Mouse (Mus musculus): ENCODE data around the gene Tmem262.

Gene Tmem262

GRCm38 (mm10) chr19:6061021-6061533, 18.8 kb upstream of the Tmem262 start, which contains the start of gene Znhit2:
Znhit2 (plus strand) TSS chr19:6061192.
- peak; percentile 79 for ATAC-seq (ENCODE audit: low TSS enrichment)

GRCm38 (mm10) chr19:6061641-6062302, 18.1 kb upstream of the Tmem262 start:
- ATAC-seq (ENCODE audit: low TSS enrichment): no peak

GRCm38 (mm10) chr19:6062418-6062817, 17.4 kb upstream of the Tmem262 start:
- no peak for ATAC-seq (ENCODE audit: low TSS enrichment)

- no peak for ATAC-seq (ENCODE audit: low TSS enrichment)
These were observed 16.8 kb upstream of the Tmem262 start for GRCm38 (mm10) chr19:6063081-6063480.

- ATAC-seq (ENCODE audit: low TSS enrichment): no peak
These were observed 13.3 kb upstream of the Tmem262 start for GRCm38 (mm10) chr19:6066571-6066970.

GRCm38 (mm10) chr19:6067011-6067723, 12.7 kb upstream of the Tmem262 start:
- peak; percentile 71 for ATAC-seq (ENCODE audit: low TSS enrichment)

- peak; percentile 86 for ATAC-seq (ENCODE audit: low TSS enrichment)
These were observed 12.0 kb upstream of the Tmem262 start, which contains the start of gene Tm7sf2 for GRCm38 (mm10) chr19:6067724-6068415. Tm7sf2 (minus strand) TSS chr19:6068373.

- ATAC-seq (ENCODE audit: low TSS enrichment): no peak
These were observed 10.9 kb upstream of the Tmem262 start for GRCm38 (mm10) chr19:6068951-6069350.

GRCm38 (mm10) chr19:6069851-6070250, 10.0 kb upstream of the Tmem262 start:
- ATAC-seq (ENCODE audit: low TSS enrichment): no peak

- no peak for ATAC-seq (ENCODE audit: low TSS enrichment)
These were observed 9.1 kb upstream of the Tmem262 start for GRCm38 (mm10) chr19:6070571-6071250.

GRCm38 (mm10) chr19:6071261-6071660, 8.6 kb upstream of the Tmem262 start:
- no peak for ATAC-seq (ENCODE audit: low TSS enrichment)

GRCm38 (mm10) chr19:6073889-6074288, 5.9 kb upstream of the Tmem262 start:
- ATAC-seq (ENCODE audit: low TSS enrichment): no peak

- peak; percentile 94 for ATAC-seq (ENCODE audit: low TSS enrichment)
These were observed 3.1 kb upstream of the Tmem262 start, which contains the start of gene Vps51 for GRCm38 (mm10) chr19:6076564-6077393. Vps51 (minus strand) TSS chr19:6077231.

- ATAC-seq (ENCODE audit: low TSS enrichment): no peak
These were observed 2.3 kb downstream of the Tmem262 start, which contains the start of gene Gm28374 for GRCm38 (mm10) chr19:6082156-6082555. Gm28374 (minus strand) TSS chr19:6082256.

GRCm38 (mm10) chr19:6084478-6085248, 4.8 kb downstream of the Tmem262 start, which contains the start of the genes Zfpl1 and Cdca5:
Zfpl1 (minus strand) TSS chr19:6084956.
Cdca5 (plus strand) TSS chr19:6084983.
- ATAC-seq (ENCODE audit: low TSS enrichment): peak; percentile 92

- ATAC-seq (ENCODE audit: low TSS enrichment): no peak; the same call in 1 of the 2 replicates
These were observed 5.6 kb downstream of the Tmem262 start for GRCm38 (mm10) chr19:6085417-6085879.

GRCm38 (mm10) chr19:6088841-6089240, 9.0 kb downstream of the Tmem262 start:
- no peak for ATAC-seq (ENCODE audit: low TSS enrichment)

- no peak for ATAC-seq (ENCODE audit: low TSS enrichment)
These were observed 14.3 kb downstream of the Tmem262 start, which contains the start of gene AC131692.1 for GRCm38 (mm10) chr19:6094119-6094518. AC131692.1 (plus strand) TSS chr19:6094419.

- no peak for ATAC-seq (ENCODE audit: low TSS enrichment)
These were observed 18.0 kb downstream of the Tmem262 start for GRCm38 (mm10) chr19:6097847-6098246.
